Mouse (Mus musculus) heart, embryonic 13.5 days (tissue): ENCODE results near the gene Chd1. TPM values are rescaled to one million over a fixed set of nuclear protein-coding genes. Genes with fewer than 3 reads are reported as not detected.
"Not testable (repeated sequence)": the region's sequence is repeated elsewhere in the genome, so short reads cannot be mapped to it uniquely, and the experiment has no call there.

ENCODE experiments used
- ATAC-seq: fragments of 200-750 bp; cut with Nextera tagmentation; 2 replicates; pipeline ENCODE4 v1.8.0; 2017; ENCODE audit warnings: moderate TSS enrichment; ENCODE audit not compliant: insufficient number of reproducible peaks, low FRiP score, low TSS enrichment; ENCODE audit errors: extremely low read depth
- H3K27ac ChIP-seq: fragments of 300-500 bp; sonication (generic); replicated peaks from 2 replicates; pipeline ENCODE4 v1.5.1; 2015; ENCODE audit warnings: moderate library complexity, mild to moderate bottlenecking, inconsistent platforms
- H3K27me3 ChIP-seq: fragments of 300-500 bp; sonication (generic); replicated peaks from 2 replicates; pipeline ENCODE4 v1.6.1; 2015; ENCODE audit warnings: mild to moderate bottlenecking, inconsistent platforms
- H3K36me3 ChIP-seq: fragments of 300-500 bp; sonication (generic); 2 replicates; pipeline ENCODE4 v1.6.1; 2015; ENCODE audit warnings: mild to moderate bottlenecking, inconsistent platforms
- H3K4me1 ChIP-seq: fragments of 300-500 bp; sonication (generic); 2 replicates; pipeline ENCODE4 v1.6.1; 2015; ENCODE audit warnings: inconsistent platforms
- H3K4me2 ChIP-seq: fragments of 300-500 bp; sonication (generic); 2 replicates; pipeline ENCODE4 v1.6.1; 2015; ENCODE audit warnings: inconsistent platforms, mild to moderate bottlenecking, moderate library complexity
- H3K4me3 ChIP-seq: fragments of 300-500 bp; sonication (generic); 2 replicates; pipeline ENCODE4 v1.5.1; 2015; ENCODE audit warnings: moderate library complexity, mild to moderate bottlenecking, inconsistent platforms
- H3K9ac ChIP-seq: fragments of 300-500 bp; sonication (generic); 2 replicates; pipeline ENCODE4 v1.6.1; 2015; ENCODE audit warnings: inconsistent platforms, mild to moderate bottlenecking, moderate library complexity
- H3K9me3 ChIP-seq: fragments of 300-500 bp; sonication (generic); 2 replicates; pipeline ENCODE4 v1.6.1; 2016; ENCODE audit warnings: inconsistent platforms
- WGBS: fragments of 180-500 bp; shearing (Covaris S2); methylation state at CpG from one replicate; pipeline ENCODE4 v1.1.7; 2015; ENCODE audit warnings: mixed read lengths; 5-methylcytosine and 5-hydroxymethylcytosine counted together
- polyA plus RNA-seq: library from polyadenylated mRNA; unstranded; fragments of >200 nt; fragmentation: Nextera tagmentation; extraction: Ambion mirVana; gene quantifications from 2 replicates; pipeline ENCODE4 v1.2.1, GENCODE M21; 2015

Gene Chd1
- polyA plus RNA-seq, 1 experiment from 2014 or later: 15.9 TPM

DNA sequence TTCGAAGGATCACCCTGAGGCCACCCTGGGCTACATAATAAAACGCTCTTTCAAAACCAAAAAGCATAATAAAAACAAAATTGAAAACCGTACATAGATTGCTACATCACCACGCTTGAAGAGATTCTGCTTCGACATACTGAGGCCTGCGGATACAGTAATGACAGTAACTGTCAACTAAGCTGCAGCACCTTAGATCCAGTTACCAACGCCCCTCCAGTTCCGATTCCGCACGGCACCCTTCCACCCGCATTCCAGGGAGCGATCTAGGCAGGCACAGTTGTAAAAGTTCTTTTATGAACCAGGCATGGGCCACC lies 651 bp upstream of the Chd1 start:
- Histone ChIP-seq H3K27ac (peak overlapping the region; percentile 94), H3K9me3 (no peaks in the 10 kb centered on the region), H3K9ac (peak overlapping the region; percentile 97), H3K4me3 (peak overlapping the region; percentile 96), H3K4me2 (peak overlapping the region; percentile 86), H3K36me3 (peaks cover 16% of the 10 kb centered on the region), H3K4me1 (peaks cover 21% of the 10 kb centered on the region), H3K27me3 (no peaks in the 10 kb centered on the region)
- WGBS: 4% methylated on average over 12 of the region's 12 CpGs
- no peak for ATAC-seq

DNA sequence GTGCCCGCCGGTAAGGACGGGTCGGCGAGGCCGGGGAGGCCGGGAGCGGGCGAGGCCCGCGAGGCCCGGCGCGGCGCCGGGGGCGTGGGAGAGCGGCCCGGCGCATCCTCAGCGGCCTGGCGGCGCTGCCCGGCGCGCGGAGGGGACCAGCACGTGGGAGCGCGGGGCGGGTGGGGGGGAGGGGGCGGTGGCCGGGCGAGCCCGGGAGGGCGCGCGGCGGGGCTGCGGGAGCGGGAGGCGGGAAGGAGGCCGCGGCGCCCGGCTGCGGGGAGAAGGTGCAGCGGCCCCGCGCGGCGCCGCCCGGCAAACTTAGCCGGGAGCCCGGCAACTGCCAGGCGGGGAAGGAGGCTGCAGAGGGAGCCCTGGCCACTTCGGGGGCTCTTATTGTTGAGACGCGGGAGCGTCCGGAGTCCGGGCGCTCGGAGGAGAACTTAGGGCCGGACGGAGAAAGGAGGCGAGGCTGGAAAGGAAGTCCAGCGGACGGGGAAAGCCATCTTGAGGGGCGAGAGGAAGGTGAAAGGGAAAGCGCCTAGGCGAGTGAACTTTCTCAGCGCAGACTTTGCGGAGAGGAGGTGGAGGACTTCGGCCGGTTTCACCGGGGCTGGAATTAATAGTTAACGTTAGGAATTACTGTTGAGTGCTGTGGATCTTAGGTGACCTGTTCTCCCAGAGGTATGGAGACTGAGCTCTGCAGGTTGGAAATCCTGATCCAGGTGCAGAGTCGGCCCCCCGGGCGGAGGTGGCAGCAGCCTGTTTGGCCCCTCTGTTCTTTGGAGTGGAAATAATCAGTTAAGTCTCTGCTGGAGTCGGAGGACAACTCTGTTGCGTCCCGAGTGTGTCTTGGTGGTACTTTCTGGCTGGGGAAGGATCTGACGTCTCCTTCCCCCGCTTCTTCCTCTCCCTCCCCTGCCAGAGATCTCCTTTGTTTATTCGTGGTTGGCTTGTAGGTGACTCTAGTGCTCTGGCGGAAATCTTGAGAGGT lies 827 bp downstream of the Chd1 start:
- Histone ChIP-seq H3K4me2 (peak overlapping the region; percentile 86), H3K36me3 (peaks cover 24% of the 10 kb centered on the region), H3K4me1 (peaks cover 23% of the 10 kb centered on the region), H3K9ac (peak overlapping the region; percentile 97), H3K27ac (peak overlapping the region; percentile 94), H3K9me3 (no peaks in the 10 kb centered on the region), H3K4me3 (peak overlapping the region; percentile 96), H3K27me3 (no peaks in the 10 kb centered on the region)
- under 1% methylated on average over 74 of the region's 89 CpGs for WGBS
- ATAC-seq: peak; percentile 26; the same call in 1 of the 2 replicates

DNA sequence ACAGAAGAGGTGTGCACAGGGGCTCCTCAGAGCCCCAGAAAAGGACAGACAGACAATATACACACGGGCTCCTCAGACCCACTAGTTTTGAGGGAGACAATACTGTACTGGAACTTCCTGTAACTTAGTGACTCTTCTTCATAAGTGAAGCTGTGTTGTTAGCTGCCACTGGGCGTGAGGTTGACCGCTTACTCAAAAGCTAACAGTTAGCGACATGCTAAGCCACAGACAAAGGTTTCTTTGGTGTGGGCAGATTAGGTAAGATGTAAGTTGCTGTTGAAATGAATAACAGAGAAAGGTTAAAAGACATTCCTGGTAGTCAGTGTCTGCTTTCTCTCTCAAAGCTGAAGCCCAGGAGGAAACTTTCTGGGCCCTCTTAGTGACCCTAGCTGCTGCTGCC lies 9.7 kb downstream of the Chd1 start:
- H3K27ac ChIP-seq: no peak overlapping the region

DNA sequence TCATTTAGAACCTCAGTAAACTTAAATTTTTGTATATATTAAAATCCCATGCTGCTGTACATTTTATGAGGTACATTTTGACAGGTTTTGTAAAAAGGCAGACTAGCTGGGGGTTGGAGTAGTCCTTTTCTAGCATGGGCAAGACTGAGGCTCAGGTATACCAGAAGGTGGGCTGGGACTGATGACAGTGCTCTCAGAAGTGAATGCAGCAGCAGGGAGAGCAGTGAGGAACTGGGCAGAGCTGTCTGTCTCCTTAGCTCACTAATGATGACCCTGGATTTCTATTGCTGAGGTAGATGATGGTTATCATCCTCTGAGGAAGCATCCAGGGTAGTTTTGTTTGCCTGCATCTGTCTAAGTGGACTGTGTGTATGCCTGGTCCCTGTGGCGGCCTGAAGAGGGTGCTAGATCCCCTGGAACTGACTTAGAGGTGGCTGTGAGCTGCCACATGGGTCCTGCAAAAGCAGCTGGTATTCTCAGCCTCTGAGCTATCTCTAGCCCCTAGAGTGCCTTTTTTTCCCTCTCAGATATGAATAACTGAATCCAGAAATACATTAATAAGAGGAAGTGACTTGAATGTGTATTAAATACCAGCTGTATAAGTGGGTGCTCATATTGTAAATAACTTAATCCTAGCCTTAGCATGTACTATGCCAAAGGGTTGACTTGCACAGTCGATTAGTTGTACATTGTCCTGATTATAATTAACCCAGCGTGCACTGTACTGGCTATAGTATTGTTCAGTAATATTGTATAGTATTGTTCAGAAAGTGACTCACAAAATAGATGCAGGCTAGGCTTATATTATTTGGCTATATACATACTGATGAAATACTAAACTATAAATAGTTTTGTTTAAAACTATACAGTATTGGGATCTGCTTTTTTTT lies 10.5 kb downstream of the Chd1 start:
- no peaks in the 10 kb centered on the region for H3K9me3 ChIP-seq
- H3K4me1 ChIP-seq: peaks cover 18% of the 10 kb centered on the region
- no peak overlapping the region for H3K4me2 ChIP-seq
- peaks cover 31% of the 10 kb centered on the region for H3K36me3 ChIP-seq
- no peaks in the 10 kb centered on the region for H3K27me3 ChIP-seq
- H3K9ac ChIP-seq: no peak overlapping the region
- no peak overlapping the region for H3K4me3 ChIP-seq
- no peak for ATAC-seq
- WGBS: 64% methylated on average over 3 of the region's 3 CpGs
- no peak overlapping the region for H3K27ac ChIP-seq

More for the DNA sequence above, 9.7 kb downstream of the Chd1 start:
- Histone ChIP-seq H3K36me3 (peaks cover 35% of the 10 kb centered on the region), H3K4me2 (no peak overlapping the region), H3K4me1 (peaks cover 17% of the 10 kb centered on the region), H3K27me3 (no peaks in the 10 kb centered on the region), H3K4me3 (no peak overlapping the region), H3K9ac (no peak overlapping the region), H3K9me3 (no peaks in the 10 kb centered on the region)
- no peak for ATAC-seq
- WGBS: 76% methylated on average over 4 of the region's 4 CpGs

DNA sequence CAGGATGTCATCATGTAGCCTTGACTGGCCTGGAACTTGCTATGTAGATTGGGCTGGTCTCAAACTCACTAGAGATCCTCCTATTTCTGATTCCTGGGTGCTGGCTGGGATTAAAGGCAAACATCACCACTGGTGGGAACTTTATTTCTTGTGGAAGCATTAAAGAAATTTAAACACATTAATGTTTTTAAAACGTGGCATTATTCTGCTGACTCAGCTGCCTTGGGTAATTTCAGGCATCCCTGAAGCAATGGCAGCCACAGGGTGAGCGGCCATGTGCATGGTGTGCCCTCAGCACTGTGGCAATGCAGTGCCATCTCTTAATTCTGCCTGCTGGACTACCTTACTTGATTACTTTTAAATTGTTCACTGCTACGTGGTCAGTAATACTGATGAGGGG lies 11.2 kb downstream of the Chd1 start:
- 89% methylated on average over 3 of the region's 3 CpGs for WGBS
- no peak for ATAC-seq

DNA sequence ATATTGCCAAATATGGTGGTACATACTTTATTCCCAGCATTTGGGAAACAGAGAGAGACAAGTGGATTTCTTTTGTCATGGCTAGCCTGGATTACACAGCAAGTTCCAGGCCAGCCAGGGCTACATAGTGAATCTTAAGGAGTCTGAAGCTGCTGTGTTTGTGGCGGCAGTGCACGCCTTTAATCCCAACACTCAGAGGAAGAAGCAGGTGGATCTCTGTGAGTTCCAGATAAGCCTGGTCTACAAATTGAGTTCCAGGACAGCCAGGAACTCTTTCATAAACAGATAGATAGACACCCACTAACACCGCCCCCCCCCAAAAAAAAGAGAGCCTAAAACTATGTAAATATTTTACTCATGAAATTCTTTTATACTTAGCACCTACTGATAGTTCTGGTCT lies 16.1 kb downstream of the Chd1 start:
- Histone ChIP-seq H3K9ac (no peak overlapping the region), H3K9me3 (no peaks in the 10 kb centered on the region), H3K4me3 (no peak overlapping the region), H3K36me3 (peaks cover 20% of the 10 kb centered on the region), H3K27me3 (no peaks in the 10 kb centered on the region), H3K4me2 (no peak overlapping the region), H3K4me1 (peaks cover 9% of the 10 kb centered on the region; the same call in 1 of the 2 replicates), H3K27ac (no peak overlapping the region)
- WGBS: 77% methylated on average over 3 of the region's 3 CpGs
- no peak for ATAC-seq

More for the DNA sequence above, 11.2 kb downstream of the Chd1 start:
- no peak overlapping the region for H3K27ac ChIP-seq
- H3K4me2 ChIP-seq: no peak overlapping the region
- no peaks in the 10 kb centered on the region for H3K27me3 ChIP-seq
- H3K4me1 ChIP-seq: peaks cover 16% of the 10 kb centered on the region
- H3K9ac ChIP-seq: no peak overlapping the region
- no peak overlapping the region for H3K4me3 ChIP-seq
- H3K9me3 ChIP-seq: no peaks in the 10 kb centered on the region
- peaks cover 26% of the 10 kb centered on the region for H3K36me3 ChIP-seq

DNA sequence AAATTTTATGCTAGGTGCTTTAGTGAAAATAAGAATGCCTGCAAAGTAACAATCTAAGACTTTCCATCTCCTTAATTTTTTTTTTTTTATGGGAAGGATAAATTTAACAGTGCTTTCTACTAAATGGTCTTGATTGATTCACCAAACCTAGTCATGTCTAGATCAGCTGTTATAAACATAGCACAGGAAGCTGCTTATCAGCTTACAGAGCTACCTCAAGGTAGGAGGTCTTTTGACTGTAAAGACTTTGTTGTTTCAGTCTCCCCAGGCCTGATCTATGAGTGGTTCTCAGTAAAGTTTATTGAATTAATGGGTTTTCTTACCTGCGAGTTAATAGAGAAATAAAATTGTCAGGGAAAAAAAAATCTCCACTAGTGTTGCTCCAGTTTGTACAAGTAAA lies 18.5 kb downstream of the Chd1 start:
- 81% methylated on average over 1 of the region's 1 CpGs for WGBS
- Histone ChIP-seq H3K4me2 (no peak overlapping the region), H3K27ac (no peak overlapping the region), H3K36me3 (peaks cover 39% of the 10 kb centered on the region), H3K27me3 (no peaks in the 10 kb centered on the region), H3K9me3 (no peaks in the 10 kb centered on the region), H3K4me1 (peaks cover 9% of the 10 kb centered on the region; the same call in 1 of the 2 replicates), H3K9ac (no peak overlapping the region), H3K4me3 (no peak overlapping the region)
- ATAC-seq: no peak

DNA sequence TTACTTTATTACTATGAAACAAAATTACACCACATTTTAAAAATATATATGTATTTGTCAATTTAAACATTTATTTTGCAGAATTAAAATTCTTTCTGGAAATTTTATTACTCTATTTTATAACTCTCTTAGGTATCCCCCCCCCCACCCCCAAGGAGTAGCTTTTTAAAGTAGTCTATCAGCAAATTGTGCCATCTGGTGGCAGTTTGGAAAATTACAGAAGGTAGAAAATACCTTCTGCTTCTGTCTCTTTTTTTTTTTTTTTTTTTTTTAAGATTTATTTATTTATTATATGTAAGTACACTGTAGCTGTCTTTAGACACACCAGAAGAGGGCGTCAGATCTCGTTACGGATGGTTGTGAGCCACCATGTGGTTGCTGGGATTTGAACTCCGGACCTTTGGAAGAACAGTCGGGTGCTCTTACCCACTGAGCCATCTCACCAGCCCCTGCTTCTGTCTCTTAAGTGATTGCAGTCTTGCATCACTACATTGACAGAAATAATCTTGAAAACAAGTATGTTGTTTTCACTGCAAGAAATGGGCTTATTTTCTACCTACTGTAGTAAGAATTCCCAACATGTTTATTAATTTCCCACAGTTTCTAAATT lies 19.2 kb downstream of the Chd1 start:
- peaks cover 43% of the 10 kb centered on the region for H3K36me3 ChIP-seq
- not testable (repeated sequence) for H3K4me1 ChIP-seq, H3K4me2 ChIP-seq, H3K9ac ChIP-seq, H3K27me3 ChIP-seq, H3K27ac ChIP-seq, H3K9me3 ChIP-seq, ATAC-seq, H3K4me3 ChIP-seq
- WGBS: 81% methylated on average over 3 of the region's 5 CpGs

DNA sequence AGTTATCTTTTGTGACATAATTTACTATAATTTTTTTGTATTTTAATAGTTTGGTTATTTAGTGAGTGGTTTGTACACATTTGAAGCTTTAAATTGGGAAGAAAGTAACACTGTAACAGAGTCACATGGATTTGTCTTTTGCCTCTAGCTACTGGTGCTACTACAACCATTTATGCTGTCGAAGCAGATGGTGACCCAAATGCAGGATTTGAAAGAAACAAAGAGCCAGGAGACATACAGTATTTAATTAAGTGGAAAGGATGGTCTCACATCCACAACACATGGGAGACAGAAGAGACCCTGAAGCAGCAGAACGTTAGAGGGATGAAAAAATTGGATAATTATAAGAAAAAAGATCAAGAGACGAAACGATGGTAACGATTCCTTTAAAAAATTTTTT lies 26.9 kb downstream of the Chd1 start:
- no peak for ATAC-seq
- no peaks in the 10 kb centered on the region for H3K27me3 ChIP-seq
- no peaks in the 10 kb centered on the region for H3K4me1 ChIP-seq
- no peaks in the 10 kb centered on the region for H3K9me3 ChIP-seq
- H3K36me3 ChIP-seq: peaks cover 75% of the 10 kb centered on the region
- no peak overlapping the region for H3K4me3 ChIP-seq
- H3K4me2 ChIP-seq: no peak overlapping the region
- 96% methylated on average over 5 of the region's 5 CpGs for WGBS
- H3K9ac ChIP-seq: no peak overlapping the region
- H3K27ac ChIP-seq: no peak overlapping the region

DNA sequence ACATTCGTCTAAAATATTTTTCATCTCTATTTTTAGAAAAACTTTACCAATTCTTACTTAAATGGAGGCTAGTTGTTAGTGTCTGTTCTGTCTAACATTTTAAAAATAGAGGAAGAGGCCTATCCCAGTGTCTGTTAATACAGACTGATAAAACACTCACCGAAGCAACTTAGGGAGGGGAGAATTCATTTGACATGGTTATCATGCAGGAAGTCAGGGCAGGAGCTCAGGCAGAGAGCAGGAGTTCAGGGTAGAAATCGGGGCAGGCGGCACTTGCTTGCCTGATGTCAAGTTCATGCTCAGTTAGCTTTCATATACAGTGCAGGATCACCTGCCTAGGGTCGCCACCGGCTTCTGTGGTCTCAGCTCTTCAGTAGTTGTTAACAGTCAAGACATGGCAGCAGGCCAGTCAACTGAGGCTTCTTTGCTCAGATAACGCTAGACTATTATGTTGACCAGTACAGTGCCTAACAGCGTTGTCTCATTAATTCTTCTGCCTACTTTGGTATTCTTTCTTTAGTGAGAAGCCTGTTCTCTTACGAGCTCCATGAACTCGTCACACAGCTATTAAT lies 32.7 kb downstream of the Chd1 start:
- Histone ChIP-seq H3K9me3 (no peaks in the 10 kb centered on the region), H3K36me3 (peaks cover 70% of the 10 kb centered on the region), H3K4me1 (no peaks in the 10 kb centered on the region), H3K4me3 (no peak overlapping the region), H3K27ac (no peak overlapping the region), H3K27me3 (no peaks in the 10 kb centered on the region), H3K9ac (no peak overlapping the region), H3K4me2 (no peak overlapping the region)
- WGBS: 79% methylated on average over 10 of the region's 10 CpGs
- ATAC-seq: no peak

DNA sequence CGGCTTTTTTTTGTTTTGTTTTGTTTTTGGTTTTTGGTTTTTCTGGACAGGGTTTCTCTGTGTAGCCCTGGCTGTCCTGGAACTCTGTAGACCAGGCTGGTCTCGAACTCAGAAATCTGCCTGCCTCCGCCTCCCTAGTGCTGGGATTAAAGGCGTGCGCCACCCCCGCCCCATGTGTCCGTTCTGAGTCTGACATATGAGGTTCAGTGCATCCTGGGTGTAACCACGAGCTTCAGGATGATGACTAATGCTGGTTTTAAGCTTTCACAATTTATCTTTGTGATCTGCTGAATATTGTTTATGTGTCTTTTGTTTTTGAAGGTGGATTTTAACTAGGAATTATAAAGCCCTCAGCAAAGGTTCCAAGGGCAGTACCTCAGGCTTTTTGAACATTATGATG lies 37.1 kb downstream of the Chd1 start:
- 89% methylated on average over 8 of the region's 8 CpGs for WGBS
- Histone ChIP-seq H3K4me1 (peaks cover 5% of the 10 kb centered on the region; the same call in 1 of the 2 replicates), H3K4me2 (no peak overlapping the region), H3K4me3 (no peak overlapping the region), H3K9ac (no peak overlapping the region), H3K27ac (no peak overlapping the region), H3K27me3 (no peaks in the 10 kb centered on the region), H3K36me3 (peaks cover 73% of the 10 kb centered on the region), H3K9me3 (no peaks in the 10 kb centered on the region)
- ATAC-seq: no peak
